Mouse (Mus musculus): Measurements from ENCODE around the gene C1ql2.

DNA sequence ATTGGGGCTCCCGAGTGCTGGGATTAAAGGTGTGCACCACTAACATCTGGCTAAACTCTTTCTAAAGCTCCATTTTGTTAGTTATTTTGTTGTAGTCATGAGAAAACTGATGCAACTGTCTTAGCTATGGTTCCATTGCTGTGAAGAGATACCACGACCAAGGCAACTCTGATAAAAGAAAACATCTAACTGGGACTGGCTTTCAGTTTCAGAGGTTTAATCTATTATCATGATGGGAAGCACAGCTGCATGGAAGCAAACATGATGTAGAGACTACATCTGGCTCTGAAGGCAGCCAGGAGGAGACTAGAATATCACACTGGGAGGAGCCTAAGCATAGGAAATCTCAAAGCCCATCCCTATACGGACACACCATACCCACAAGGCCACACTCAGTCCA, 48.7 kb upstream of the C1ql2 start:
- TF ChIP-seq CTCF (IDR thresholded peaks at IDR 0.05): no peak
- no peak for TF ChIP-seq EP300 (IDR thresholded peaks at IDR 0.05)
